30 mouse cellular contexts compared by ENCODE assay signal in genomic region chr9:106673860-106674259, GRCm38 (mm10). TPM values are rescaled to one million over a fixed set of nuclear protein-coding genes. Genes with fewer than 3 reads are reported as not detected.
"Had no signal": no experiment of that assay in that cellular context is flagged by ENCODE, and none has a peak within 500 bp of the region (broad histone marks: within the 10 kb centered on the region; RNA-seq: fewer than 3 reads in every experiment).

No protein-coding gene starts in this region.

- DNase-seq: kidney, adult 11 months; kidney, adult 9 months; kidney, postnatal 14 days; kidney, postnatal 4 days; left cerebral cortex, postnatal 4 days; lung, adult 2 months; lung, postnatal 14 days; lung, postnatal 4 days; midbrain, embryonic 14.5 days; right cerebral cortex, adult 18-20 months; right cerebral cortex, postnatal 14 days; right cerebral cortex, postnatal 4 days; thymus, postnatal 25 days had no signal

- ATAC-seq: intestine, embryonic 15.5 days had no signal

- H3K4me3 ChIP-seq: intestine, embryonic 15.5 days; limb, embryonic 12.5 days; limb, embryonic 15.5 days; stomach, embryonic 15.5 days had no signal

- H3K9me3 ChIP-seq: intestine, embryonic 15.5 days; limb, embryonic 12.5 days; limb, embryonic 15.5 days; stomach, embryonic 15.5 days had no signal

- H3K27ac ChIP-seq: intestine, embryonic 15.5 days; limb, embryonic 12.5 days; limb, embryonic 15.5 days; stomach, embryonic 15.5 days had no signal

- H3K27me3 ChIP-seq: intestine, embryonic 15.5 days; limb, embryonic 12.5 days; limb, embryonic 15.5 days; stomach, embryonic 15.5 days had no signal

- H3K4me2 ChIP-seq: intestine, embryonic 15.5 days; limb, embryonic 12.5 days; limb, embryonic 15.5 days; midbrain, embryonic 11.5 days; stomach, embryonic 15.5 days had no signal

- H3K9ac ChIP-seq: intestine, embryonic 15.5 days; limb, embryonic 12.5 days; limb, embryonic 15.5 days; stomach, embryonic 15.5 days had no signal

- H3K4me1 ChIP-seq: intestine, embryonic 15.5 days; limb, embryonic 12.5 days; limb, embryonic 15.5 days; stomach, embryonic 15.5 days had no signal

RNA-seq across cellular contexts. Expression of gene Grm2, which starts 18.0 kb away (rescaled TPM):
- total RNA-seq: megakaryocyte progenitor cell, adult 5-6 weeks; megakaryocyte-erythroid progenitor cell, adult 5-6 weeks had no signal
- polyA plus RNA-seq: intestine, embryonic 15.5 days; kidney, embryonic 16.5 days; limb, embryonic 12.5 days; lung, adult 2 months; lung, embryonic 16.5 days; stomach, embryonic 15.5 days had no signal

RNA-seq across cellular contexts. Expression of gene Iqcf6, which starts 47.5 kb away (rescaled TPM):
- total RNA-seq: layer of hippocampus, adult 18-20 months; layer of hippocampus, postnatal 14 days; left cerebral cortex, adult 8-10 months; left cerebral cortex, postnatal 14 days; left cerebral cortex, postnatal 4 days; megakaryocyte progenitor cell, adult 5-6 weeks; megakaryocyte-erythroid progenitor cell, adult 5-6 weeks; midbrain, postnatal 0 days had no signal
- polyA plus RNA-seq: intestine, embryonic 15.5 days; kidney, embryonic 16.5 days; limb, embryonic 12.5 days; limb, embryonic 15.5 days; lung, adult 2 months; lung, embryonic 16.5 days; midbrain, embryonic 11.5 days; midbrain, embryonic 14.5 days; midbrain, postnatal 0 days; neural tube, embryonic 11.5 days; neural tube, embryonic 14.5 days; stomach, embryonic 15.5 days; thymus, postnatal 0 days had no signal
